Mouse (Mus musculus) liver, adult 2 months (tissue): Measurements from ENCODE around the gene Tcl1b3. TPM values are rescaled to one million over a fixed set of nuclear protein-coding genes. Genes with fewer than 3 reads are reported as not detected.
A peak's percentile ranks its signal among the peaks of the same experiment; 100 is the strongest.
"Not testable (repeated sequence)": the region's sequence is repeated elsewhere in the genome, so short reads cannot be mapped to it uniquely, and the experiment has no call there.

ENCODE experiments used
- DNase-seq: peaks from one replicate; pipeline ENCODE4 v3.0.0-alpha.2; 2011; ENCODE audit warnings: low read depth, low spot score; ENCODE audit errors: extremely low read depth
- H3K27ac ChIP-seq: fragments of 200-500 bp; replicated peaks from 2 replicates; pipeline ENCODE4 v1.5.1; 2012; ENCODE audit warnings: low read depth, mild to moderate bottlenecking, control low read depth, inconsistent platforms, low read length; ENCODE audit not compliant: insufficient read depth
- H3K27me3 ChIP-seq: fragments of 200-500 bp; 2 replicates; pipeline ENCODE4 v1.6.1; 2012; ENCODE audit warnings: mild to moderate bottlenecking, moderate library complexity, low read length, inconsistent platforms; ENCODE audit not compliant: control insufficient read depth, insufficient read depth
- H3K36me3 ChIP-seq: fragments of 200-500 bp; 2 replicates; pipeline ENCODE4 v1.6.1; 2012; ENCODE audit warnings: low read length, inconsistent platforms; ENCODE audit not compliant: control insufficient read depth, insufficient read depth
- H3K4me1 ChIP-seq: fragments of 200-500 bp; 2 replicates; pipeline ENCODE4 v1.6.1; 2011; ENCODE audit warnings: low read length; ENCODE audit not compliant: control insufficient read depth, insufficient read depth
- H3K4me3 ChIP-seq: fragments of 200-500 bp; 2 replicates; pipeline ENCODE4 v1.5.1; 2011; ENCODE audit warnings: low read depth, mild to moderate bottlenecking, control low read depth, low read length, moderate library complexity; ENCODE audit not compliant: insufficient read depth
- H3K79me2 ChIP-seq: fragments of 200-500 bp; 2 replicates; pipeline ENCODE4 v1.6.1; 2012; ENCODE audit warnings: inconsistent platforms, mild to moderate bottlenecking, low read length, moderate library complexity; ENCODE audit not compliant: control insufficient read depth, insufficient read depth
- H3K9ac ChIP-seq: fragments of 200-500 bp; 2 replicates; pipeline ENCODE4 v1.6.1; 2012; ENCODE audit warnings: low read depth, mild to moderate bottlenecking, control low read depth, inconsistent platforms, low read length
- CTCF ChIP-seq: fragments of 200-500 bp; IDR thresholded peaks from 2 replicates; pipeline ENCODE4 v1.5.1; 2011; ENCODE audit warnings: low read depth, low read length, control low read depth
- POLR2A ChIP-seq: fragments of 200-500 bp; IDR thresholded peaks from 2 replicates; pipeline ENCODE4 v1.6.1; 2011; ENCODE audit warnings: low read length, control low read depth; ENCODE audit not compliant: insufficient read depth; ENCODE audit errors: extremely low read depth
- WGBS: fragments of 180-500 bp; shearing (Covaris S2); methylation state at CpG from one replicate; pipeline ENCODE4 v1.1.7; 2018; 5-methylcytosine and 5-hydroxymethylcytosine counted together
- polyA plus RNA-seq: library from polyadenylated mRNA; depleted of rRNA; stranded (reverse); fragments of >200 nt; gene quantifications from 2 replicates; pipeline ENCODE4 v1.2.3, GENCODE M21; 2012
- total RNA-seq: library from RNA; depleted of rRNA; stranded (reverse); fragments of >200 nt; gene quantifications from 2 replicates; pipeline ENCODE4 v1.2.3, GENCODE M21; 2014

Tcl1b3 gene
- total and polyA plus RNA-seq, 2 experiments, result not detected

- H3K9ac ChIP-seq, H3K4me3 ChIP-seq, H3K36me3 ChIP-seq, DNase-seq, H3K4me1 ChIP-seq, H3K27me3 ChIP-seq, H3K27ac ChIP-seq, H3K79me2 ChIP-seq: not testable (repeated sequence)
- WGBS, result 33% methylated on average over 2 of the region's 2 CpGs
- peak; percentile 36 for TF ChIP-seq CTCF
These were observed 1.9 kb upstream of the Tcl1b3 start for GRCm38 (mm10) chr12:105188980-105189379.

- H3K4me1 ChIP-seq, H3K36me3 ChIP-seq, H3K27ac ChIP-seq, H3K27me3 ChIP-seq, H3K9ac ChIP-seq, DNase-seq, H3K4me3 ChIP-seq, H3K79me2 ChIP-seq: not testable (repeated sequence)
- WGBS, result 58% methylated on average over 7 of the region's 7 CpGs
These were observed 9.0 kb downstream of the Tcl1b3 start for GRCm38 (mm10) chr12:105199684-105200497.

GRCm38 (mm10) chr12:105201657-105202056 lies 10.8 kb downstream of the Tcl1b3 start, which contains the start of gene Tcl1b4:
Gene Tcl1b4, plus strand, starts transcription at chr12:105201957.
- H3K79me2 ChIP-seq, H3K9ac ChIP-seq, H3K27ac ChIP-seq, DNase-seq, H3K4me1 ChIP-seq, H3K27me3 ChIP-seq, H3K4me3 ChIP-seq, H3K36me3 ChIP-seq: not testable (repeated sequence)
- WGBS, result 74% methylated on average over 1 of the region's 1 CpGs

GRCm38 (mm10) chr12:105207071-105207470 lies 16.2 kb downstream of the Tcl1b3 start:
- no peaks in the 10 kb centered on the region for H3K27me3 ChIP-seq
- TF ChIP-seq POLR2A (no peak), CTCF (no peak)
- no peaks in the 10 kb centered on the region for H3K79me2 ChIP-seq
- no peak overlapping the region for H3K4me3 ChIP-seq
- 59% methylated on average over 1 of the region's 1 CpGs for WGBS
- H3K36me3 ChIP-seq, result no peaks in the 10 kb centered on the region
- no peaks in the 10 kb centered on the region for H3K4me1 ChIP-seq
- DNase-seq, result no peak
- no peak overlapping the region for H3K9ac ChIP-seq
- no peak overlapping the region for H3K27ac ChIP-seq

- no peak for TF ChIP-seq CTCF
- no peak for TF ChIP-seq POLR2A
- no peaks in the 10 kb centered on the region for H3K4me1 ChIP-seq
- H3K4me3 ChIP-seq, result no peak overlapping the region
- WGBS, result 87% methylated on average over 1 of the region's 1 CpGs
- H3K79me2 ChIP-seq, result no peaks in the 10 kb centered on the region
- no peak overlapping the region for H3K27ac ChIP-seq
- H3K9ac ChIP-seq, result no peak overlapping the region
- no peaks in the 10 kb centered on the region for H3K27me3 ChIP-seq
- no peak for DNase-seq
- no peaks in the 10 kb centered on the region for H3K36me3 ChIP-seq
These were observed 17.6 kb downstream of the Tcl1b3 start for GRCm38 (mm10) chr12:105208441-105208840.

- TF ChIP-seq POLR2A (no peak), CTCF (no peak)
- no peak overlapping the region for H3K4me3 ChIP-seq
- DNase-seq, result no peak
- H3K27me3 ChIP-seq, result no peaks in the 10 kb centered on the region
- H3K36me3 ChIP-seq, result no peaks in the 10 kb centered on the region
- H3K79me2 ChIP-seq, result no peaks in the 10 kb centered on the region
- no peak overlapping the region for H3K27ac ChIP-seq
- no peak overlapping the region for H3K9ac ChIP-seq
- H3K4me1 ChIP-seq, result no peaks in the 10 kb centered on the region
- WGBS, result 88% methylated on average over 7 of the region's 7 CpGs
These were observed 18.4 kb downstream of the Tcl1b3 start for GRCm38 (mm10) chr12:105209231-105209630.
